Mouse (Mus musculus): ENCODE measurements at regions not wholly inside any gene's neighbourhood (a gene's known extent, or its start where the extent isn't known, plus 50 kb on each side); places are given as distances from the start of the nearest gene placed in this dataset.

- Histone ChIP-seq H3K9ac (ENCODE audit: low read depth, low read length) (no peak overlapping the region), H3K27me3 (ENCODE audit: control insufficient read depth, insufficient read depth, low read length) (no peaks in the 10 kb centered on the region), H3K4me1 (ENCODE audit: control insufficient read depth, insufficient read depth, low read length) (no peaks in the 10 kb centered on the region), H3K27ac (ENCODE audit: low read depth, low read length) (no peak overlapping the region), H3K9me3 (ENCODE audit: control insufficient read depth, low read length) (no peaks in the 10 kb centered on the region), H3K4me3 (ENCODE audit: low read length) (no peak overlapping the region), H3K4me2 (replicated peaks; ENCODE audit: low read depth, low read length) (no peak overlapping the region), H3K36me3 (ENCODE audit: control insufficient read depth, insufficient read depth, low read length) (no peaks in the 10 kb centered on the region)
- ATAC-seq (ENCODE audit: low FRiP score, low TSS enrichment), result no peak
- WGBS, result 76% methylated on average over 3 of the region's 3 CpGs
Observed at GRCm38 (mm10) chr17:50375465-50375864, 82.0 kb upstream of the Dazl start.

- ATAC-seq (ENCODE audit: low FRiP score, low TSS enrichment), result no peak
- WGBS, result 89% methylated on average over 8 of the region's 8 CpGs
- Histone ChIP-seq H3K36me3 (ENCODE audit: control insufficient read depth, insufficient read depth, low read length) (no peaks in the 10 kb centered on the region), H3K9ac (ENCODE audit: low read depth, low read length) (no peak overlapping the region), H3K9me3 (ENCODE audit: control insufficient read depth, low read length) (no peaks in the 10 kb centered on the region), H3K27me3 (ENCODE audit: control insufficient read depth, insufficient read depth, low read length) (no peaks in the 10 kb centered on the region), H3K27ac (ENCODE audit: low read depth, low read length) (no peak overlapping the region), H3K4me2 (replicated peaks; ENCODE audit: low read depth, low read length) (no peak overlapping the region), H3K4me1 (ENCODE audit: control insufficient read depth, insufficient read depth, low read length) (no peaks in the 10 kb centered on the region), H3K4me3 (ENCODE audit: low read length) (no peak overlapping the region)
Observed at GRCm38 (mm10) chr17:50376708-50377107, 83.3 kb upstream of the Dazl start.

DNA sequence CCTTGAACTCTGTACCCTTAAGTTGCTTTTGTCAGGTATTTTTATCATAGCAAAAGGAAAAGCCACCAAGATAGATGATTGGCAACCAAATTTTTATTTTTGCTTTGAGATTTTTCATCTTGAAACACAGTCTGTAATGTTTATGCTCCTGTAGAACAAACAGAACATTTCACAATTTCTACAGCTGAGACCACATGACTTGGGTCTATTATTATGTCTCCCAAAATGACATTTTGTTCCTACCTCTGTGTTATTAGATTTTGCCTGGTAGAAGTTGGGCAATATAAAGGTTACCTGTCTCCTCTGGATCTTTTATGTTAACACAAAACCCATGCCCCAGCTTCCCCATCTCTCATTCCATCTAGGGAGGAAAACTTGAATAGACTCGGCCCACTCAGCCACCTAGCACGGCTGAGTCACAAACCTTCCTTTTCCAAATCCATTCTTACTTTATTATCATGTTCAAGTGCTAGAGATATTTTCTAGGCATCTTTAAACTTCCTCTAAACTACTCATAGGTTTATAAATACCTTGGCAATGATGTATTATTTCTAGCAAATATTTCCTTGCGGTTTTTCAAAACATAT, 84.8 kb upstream of the Dazl start:
- Histone ChIP-seq H3K4me3 (ENCODE audit: low read length) (no peak overlapping the region), H3K4me2 (replicated peaks; ENCODE audit: low read depth, low read length) (no peak overlapping the region), H3K27ac (ENCODE audit: low read depth, low read length) (no peak overlapping the region), H3K4me1 (ENCODE audit: control insufficient read depth, insufficient read depth, low read length) (no peaks in the 10 kb centered on the region), H3K36me3 (ENCODE audit: control insufficient read depth, insufficient read depth, low read length) (no peaks in the 10 kb centered on the region), H3K27me3 (ENCODE audit: control insufficient read depth, insufficient read depth, low read length) (no peaks in the 10 kb centered on the region), H3K9ac (ENCODE audit: low read depth, low read length) (no peak overlapping the region), H3K9me3 (ENCODE audit: control insufficient read depth, low read length) (no peaks in the 10 kb centered on the region)
- 86% methylated on average over 3 of the region's 3 CpGs for WGBS
- no peak for ATAC-seq (ENCODE audit: low FRiP score, low TSS enrichment)

- no peaks in the 10 kb centered on the region for H3K4me1 ChIP-seq (ENCODE audit: control insufficient read depth, insufficient read depth, low read length)
- H3K9me3 ChIP-seq (ENCODE audit: control insufficient read depth, low read length), result no peaks in the 10 kb centered on the region
- no peak for ATAC-seq (ENCODE audit: low FRiP score, low TSS enrichment)
- no peak overlapping the region for H3K9ac ChIP-seq (ENCODE audit: low read depth, low read length)
- H3K4me2 ChIP-seq (replicated peaks; ENCODE audit: low read depth, low read length), result no peak overlapping the region
- H3K36me3 ChIP-seq (ENCODE audit: control insufficient read depth, insufficient read depth, low read length), result no peaks in the 10 kb centered on the region
- H3K4me3 ChIP-seq (ENCODE audit: low read length), result no peak overlapping the region
- no peak overlapping the region for H3K27ac ChIP-seq (ENCODE audit: low read depth, low read length)
- WGBS, result 69% methylated on average over 12 of the region's 12 CpGs
- no peaks in the 10 kb centered on the region for H3K27me3 ChIP-seq (ENCODE audit: control insufficient read depth, insufficient read depth, low read length)
Observed at GRCm38 (mm10) chr17:50388715-50389710, 95.6 kb upstream of the Dazl start.

- no peaks in the 10 kb centered on the region for H3K27me3 ChIP-seq (ENCODE audit: control insufficient read depth, insufficient read depth, low read length)
Observed at GRCm38 (mm10) chr17:50390151-50390550, 96.7 kb upstream of the Dazl start.

GRCm38 (mm10) chr17:50391207-50391606, 97.8 kb upstream of the Dazl start:
- Histone ChIP-seq H3K9me3 (ENCODE audit: control insufficient read depth, low read length) (no peaks in the 10 kb centered on the region), H3K4me2 (replicated peaks; ENCODE audit: low read depth, low read length) (no peak overlapping the region), H3K4me1 (ENCODE audit: control insufficient read depth, insufficient read depth, low read length) (no peaks in the 10 kb centered on the region), H3K27me3 (ENCODE audit: control insufficient read depth, insufficient read depth, low read length) (no peaks in the 10 kb centered on the region), H3K27ac (ENCODE audit: low read depth, low read length) (no peak overlapping the region), H3K36me3 (ENCODE audit: control insufficient read depth, insufficient read depth, low read length) (no peaks in the 10 kb centered on the region), H3K9ac (ENCODE audit: low read depth, low read length) (no peak overlapping the region), H3K4me3 (ENCODE audit: low read length) (no peak overlapping the region)
- WGBS, result 83% methylated on average over 4 of the region's 4 CpGs
- no peak for ATAC-seq (ENCODE audit: low FRiP score, low TSS enrichment)

More at GRCm38 (mm10) chr17:50390151-50390550, 96.7 kb upstream of the Dazl start:
- Histone ChIP-seq H3K4me1 (ENCODE audit: control insufficient read depth, insufficient read depth, low read length) (no peaks in the 10 kb centered on the region), H3K9ac (ENCODE audit: low read depth, low read length) (no peak overlapping the region), H3K4me2 (replicated peaks; ENCODE audit: low read depth, low read length) (no peak overlapping the region), H3K9me3 (ENCODE audit: control insufficient read depth, low read length) (no peaks in the 10 kb centered on the region), H3K36me3 (ENCODE audit: control insufficient read depth, insufficient read depth, low read length) (no peaks in the 10 kb centered on the region), H3K27ac (ENCODE audit: low read depth, low read length) (no peak overlapping the region), H3K4me3 (ENCODE audit: low read length) (no peak overlapping the region)
- 87% methylated on average over 1 of the region's 1 CpGs for WGBS
- ATAC-seq (ENCODE audit: low FRiP score, low TSS enrichment), result no peak

GRCm38 (mm10) chr17:50391996-50392395, 98.6 kb upstream of the Dazl start:
- no peak overlapping the region for H3K4me3 ChIP-seq (ENCODE audit: low read length)
- no peaks in the 10 kb centered on the region for H3K9me3 ChIP-seq (ENCODE audit: control insufficient read depth, low read length)
- no peaks in the 10 kb centered on the region for H3K27me3 ChIP-seq (ENCODE audit: control insufficient read depth, insufficient read depth, low read length)
- H3K4me2 ChIP-seq (replicated peaks; ENCODE audit: low read depth, low read length), result no peak overlapping the region
- no peak overlapping the region for H3K9ac ChIP-seq (ENCODE audit: low read depth, low read length)
- H3K27ac ChIP-seq (ENCODE audit: low read depth, low read length), result no peak overlapping the region
- no peak for ATAC-seq (ENCODE audit: low FRiP score, low TSS enrichment)
- 89% methylated on average over 11 of the region's 11 CpGs for WGBS
- no peaks in the 10 kb centered on the region for H3K4me1 ChIP-seq (ENCODE audit: control insufficient read depth, insufficient read depth, low read length)
- no peaks in the 10 kb centered on the region for H3K36me3 ChIP-seq (ENCODE audit: control insufficient read depth, insufficient read depth, low read length)

GRCm38 (mm10) chr17:50392428-50392827, 99.0 kb upstream of the Dazl start:
- Histone ChIP-seq H3K4me2 (replicated peaks; ENCODE audit: low read depth, low read length) (no peak overlapping the region), H3K9me3 (ENCODE audit: control insufficient read depth, low read length) (no peaks in the 10 kb centered on the region), H3K4me3 (ENCODE audit: low read length) (no peak overlapping the region), H3K36me3 (ENCODE audit: control insufficient read depth, insufficient read depth, low read length) (no peaks in the 10 kb centered on the region), H3K9ac (ENCODE audit: low read depth, low read length) (no peak overlapping the region), H3K27ac (ENCODE audit: low read depth, low read length) (no peak overlapping the region), H3K27me3 (ENCODE audit: control insufficient read depth, insufficient read depth, low read length) (no peaks in the 10 kb centered on the region), H3K4me1 (ENCODE audit: control insufficient read depth, insufficient read depth, low read length) (no peaks in the 10 kb centered on the region)
- 88% methylated on average over 6 of the region's 6 CpGs for WGBS
- ATAC-seq (ENCODE audit: low FRiP score, low TSS enrichment), result no peak

GRCm38 (mm10) chr17:50392966-50393365, 99.5 kb upstream of the Dazl start:
- 78% methylated on average over 2 of the region's 2 CpGs for WGBS
- no peak overlapping the region for H3K9ac ChIP-seq (ENCODE audit: low read depth, low read length)
- no peak for ATAC-seq (ENCODE audit: low FRiP score, low TSS enrichment)
- no peaks in the 10 kb centered on the region for H3K36me3 ChIP-seq (ENCODE audit: control insufficient read depth, insufficient read depth, low read length)
- H3K4me3 ChIP-seq (ENCODE audit: low read length), result no peak overlapping the region
- H3K4me1 ChIP-seq (ENCODE audit: control insufficient read depth, insufficient read depth, low read length), result no peaks in the 10 kb centered on the region
- H3K4me2 ChIP-seq (replicated peaks; ENCODE audit: low read depth, low read length), result no peak overlapping the region
- no peaks in the 10 kb centered on the region for H3K27me3 ChIP-seq (ENCODE audit: control insufficient read depth, insufficient read depth, low read length)
- no peak overlapping the region for H3K27ac ChIP-seq (ENCODE audit: low read depth, low read length)
- H3K9me3 ChIP-seq (ENCODE audit: control insufficient read depth, low read length), result no peaks in the 10 kb centered on the region
